ENCODE assay signal across 16 mouse cellular contexts in the genomic region with DNA sequence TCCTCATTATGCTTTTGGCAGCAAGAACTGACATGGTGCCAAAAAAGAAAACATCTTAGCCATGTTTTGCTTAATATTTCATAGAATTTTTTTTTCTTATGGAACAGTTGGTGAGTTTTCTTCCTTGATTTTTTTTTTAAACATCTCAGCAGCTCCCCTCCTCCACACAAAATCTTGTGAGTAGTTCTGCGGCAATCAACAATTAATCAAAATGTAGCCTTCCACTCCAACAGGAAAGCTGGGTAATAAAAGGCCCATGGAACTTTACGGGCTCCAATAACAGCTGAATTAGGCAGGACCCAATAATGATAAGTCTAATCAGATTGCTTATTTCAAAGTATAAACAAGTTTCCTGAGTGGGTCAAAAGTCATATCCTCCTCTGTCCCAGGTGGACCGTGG.
"Had no signal": no experiment of that assay in that cellular context is flagged by ENCODE, and none has a peak within 500 bp of the region (broad histone marks: within the 10 kb centered on the region; RNA-seq: fewer than 3 reads in every experiment).

No protein-coding gene starts in this region.

- ATAC-seq: intestine, embryonic 16.5 days; liver, embryonic 12.5 days had no signal

- H3K9me3 ChIP-seq: limb, embryonic 10.5 days; limb, embryonic 13.5 days; liver, embryonic 12.5 days; liver, embryonic 15.5 days had no signal

- H3K4me2 ChIP-seq: limb, embryonic 13.5 days; liver, embryonic 12.5 days; liver, embryonic 15.5 days had no signal

- H3K36me3 ChIP-seq: limb, embryonic 10.5 days; limb, embryonic 13.5 days; liver, embryonic 12.5 days; liver, embryonic 15.5 days had no signal

- DNase-seq: kidney, adult 18-20 months; kidney, postnatal 25 days; layer of hippocampus, adult 9-11 months; liver; lung, adult 18-20 months; lung, postnatal 14 days; midbrain, embryonic 14.5 days; thymus, adult 2 months; thymus, postnatal 14 days had no signal

- H3K27me3 ChIP-seq: liver, embryonic 12.5 days; liver, embryonic 15.5 days had no signal

- H3K4me3 ChIP-seq: layer of hippocampus, adult 2 months; limb, embryonic 10.5 days; limb, embryonic 13.5 days; liver, embryonic 12.5 days; liver, embryonic 15.5 days had no signal

- H3K4me1 ChIP-seq: liver, embryonic 12.5 days; liver, embryonic 15.5 days had no signal

- H3K27ac ChIP-seq: layer of hippocampus, adult 2 months; limb, embryonic 10.5 days; limb, embryonic 13.5 days; liver, embryonic 12.5 days; liver, embryonic 15.5 days; macrophage had no signal

- H3K9ac ChIP-seq: limb, embryonic 13.5 days; liver, embryonic 12.5 days; liver, embryonic 15.5 days had no signal
